Mouse (Mus musculus) adrenal gland, postnatal 25 days (tissue): ENCODE results near the gene Ubxn11. TPM values are rescaled to one million over a fixed set of nuclear protein-coding genes. Genes with fewer than 3 reads are reported as not detected.

Source experiments
- DNase-seq: peaks from one replicate; pipeline ENCODE4 v3.0.0; 2021; ENCODE audit warnings: mixed read lengths
- total RNA-seq: library from RNA; stranded (reverse); gene quantifications from 2 replicates; pipeline ENCODE4 v1.2.3, GENCODE M21; 2021

The Ubxn11 gene
- total RNA-seq, 1 experiment from 2014 or later = 9.4 TPM

- DNase-seq = no peak
Observed at GRCm38 (mm10) chr4:134090521-134091224, 11.7 kb upstream of the Ubxn11 start.

GRCm38 (mm10) chr4:134091225-134091529, 11.2 kb upstream of the Ubxn11 start:
- no peak for DNase-seq

GRCm38 (mm10) chr4:134092382-134093288, 9.7 kb upstream of the Ubxn11 start:
- peak; percentile 69 for DNase-seq

- no peak for DNase-seq
Observed at GRCm38 (mm10) chr4:134094004-134094564, 8.3 kb upstream of the Ubxn11 start.

- no peak for DNase-seq
Observed at GRCm38 (mm10) chr4:134094923-134095547, 7.3 kb upstream of the Ubxn11 start, which contains the start of gene Cd52. TSS of gene Cd52 (minus strand) at chr4:134095082.

- DNase-seq = no peak
Observed at GRCm38 (mm10) chr4:134096120-134096519, 6.2 kb upstream of the Ubxn11 start.

GRCm38 (mm10) chr4:134097015-134097608, 5.3 kb upstream of the Ubxn11 start:
- DNase-seq = no peak

GRCm38 (mm10) chr4:134098628-134099027, 3.7 kb upstream of the Ubxn11 start:
- DNase-seq = no peak

GRCm38 (mm10) chr4:134100245-134100644, 2.1 kb upstream of the Ubxn11 start:
- no peak for DNase-seq

- no peak for DNase-seq
Observed at GRCm38 (mm10) chr4:134102742-134103119, 361 bp downstream of the Ubxn11 start.

GRCm38 (mm10) chr4:134106105-134106504, 3.7 kb downstream of the Ubxn11 start:
- DNase-seq = no peak

- no peak for DNase-seq
Observed at GRCm38 (mm10) chr4:134107730-134108129, 5.4 kb downstream of the Ubxn11 start.

GRCm38 (mm10) chr4:134108196-134108595, 5.8 kb downstream of the Ubxn11 start:
- no peak for DNase-seq

- no peak for DNase-seq
Observed at GRCm38 (mm10) chr4:134110653-134111052, 8.3 kb downstream of the Ubxn11 start.

- no peak for DNase-seq
Observed at GRCm38 (mm10) chr4:134112403-134112802, 10.0 kb downstream of the Ubxn11 start.

GRCm38 (mm10) chr4:134113356-134113994, 11.1 kb downstream of the Ubxn11 start:
- DNase-seq = no peak

- no peak for DNase-seq
Observed at GRCm38 (mm10) chr4:134114038-134114437, 11.7 kb downstream of the Ubxn11 start.

- no peak for DNase-seq
Observed at GRCm38 (mm10) chr4:134115215-134116144, 13.1 kb downstream of the Ubxn11 start.

GRCm38 (mm10) chr4:134116501-134116900, 14.1 kb downstream of the Ubxn11 start:
- no peak for DNase-seq

GRCm38 (mm10) chr4:134117012-134117411, 14.6 kb downstream of the Ubxn11 start:
- DNase-seq = no peak
